Mouse (Mus musculus) left cerebral cortex, postnatal 10 days (tissue): ENCODE data around the gene Cxcr5. TPM values are rescaled to one million over a fixed set of nuclear protein-coding genes. Genes with fewer than 3 reads are reported as not detected.

Source experiments
- DNase-seq, 2 experiments: peaks; one replicate each; pipeline ENCODE4 v3.0.0; 2021 to 2022; ENCODE audit warnings: low spot score in 2 of 2, mixed read lengths in 1 of 2; ENCODE audit errors: extremely low spot score in 1 of 2
- intact Hi-C: fragments of 180-260 bp; cut with DNase I; formaldehyde crosslinking; loops from one replicate; pipeline ENCODE4 v1.15.1; 2025
- total RNA-seq, 2 experiments: library from RNA; stranded (reverse); gene quantifications; 2 replicates each; pipeline ENCODE4 v1.2.3; 2021

Cxcr5 gene
- total RNA-seq, 2 experiments from 2014 or later = not detected

DNA sequence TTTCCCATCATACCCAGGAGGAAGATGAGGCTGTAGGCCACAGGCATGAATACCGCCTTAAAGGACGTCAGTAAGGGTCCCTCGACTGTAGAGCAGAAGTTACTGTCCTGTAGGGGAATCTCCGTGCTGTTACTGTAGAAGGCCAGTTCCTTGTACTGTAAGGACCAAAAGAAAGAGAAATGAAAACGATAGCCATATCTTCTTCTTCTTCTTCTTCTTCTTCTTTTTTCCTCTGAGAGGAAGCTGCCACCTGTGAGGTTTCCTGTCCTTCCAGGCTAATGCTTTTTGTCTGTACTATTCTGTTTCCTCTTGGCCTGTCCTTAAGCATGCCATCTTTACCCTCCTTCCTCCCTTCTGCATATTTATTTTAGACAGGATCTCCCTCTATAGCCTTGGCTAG is 47.5 kb downstream of the Cxcr5 start:
- intact Hi-C loops = no loop called here
- no peak for DNase-seq

DNA sequence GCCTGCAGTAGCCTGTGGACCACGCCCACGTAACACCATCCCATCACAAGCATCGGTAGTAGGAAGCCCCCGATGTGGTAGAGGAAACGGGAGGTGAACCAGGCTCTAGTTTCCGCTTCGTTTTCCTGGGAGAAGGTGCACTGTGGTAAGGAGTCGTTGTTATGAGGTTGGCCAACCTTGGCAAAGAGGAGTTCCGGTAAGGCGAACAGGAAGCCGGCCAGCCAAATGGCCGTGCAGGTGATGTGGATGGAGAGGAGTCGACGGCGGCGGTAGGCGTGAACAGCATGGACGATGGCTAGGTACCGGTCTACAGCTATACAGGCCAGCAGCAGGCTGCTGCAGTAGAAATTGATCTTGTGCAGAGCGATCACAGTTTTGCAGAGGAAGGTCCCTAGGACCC is 48.1 kb downstream of the Cxcr5 start:
- DNase-seq = no peak

GRCm38 (mm10) chr9:44513121-44513520 is 48.6 kb downstream of the Cxcr5 start:
- intact Hi-C loops = no loop called here

More for the DNA sequence above, 48.1 kb downstream of the Cxcr5 start:
- intact Hi-C loops = no loop called here

DNA sequence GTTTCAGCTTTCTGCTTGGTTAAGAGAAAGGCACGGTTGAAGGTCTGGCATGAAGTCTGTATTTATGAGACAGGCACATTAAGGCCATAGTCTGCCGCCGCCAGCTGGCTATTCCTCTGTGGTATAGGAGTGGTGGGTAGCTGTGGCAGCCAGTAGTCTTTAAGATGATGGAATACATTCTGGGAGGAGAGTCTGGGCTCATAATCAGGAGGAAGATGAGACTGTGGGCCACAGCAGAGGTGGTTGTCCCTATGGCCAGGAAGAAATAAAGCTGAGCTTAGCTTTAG is 49.0 kb downstream of the Cxcr5 start:
- intact Hi-C loops = no loop called here

More at GRCm38 (mm10) chr9:44513121-44513520, 48.6 kb downstream of the Cxcr5 start:
- DNase-seq = no peak

DNA sequence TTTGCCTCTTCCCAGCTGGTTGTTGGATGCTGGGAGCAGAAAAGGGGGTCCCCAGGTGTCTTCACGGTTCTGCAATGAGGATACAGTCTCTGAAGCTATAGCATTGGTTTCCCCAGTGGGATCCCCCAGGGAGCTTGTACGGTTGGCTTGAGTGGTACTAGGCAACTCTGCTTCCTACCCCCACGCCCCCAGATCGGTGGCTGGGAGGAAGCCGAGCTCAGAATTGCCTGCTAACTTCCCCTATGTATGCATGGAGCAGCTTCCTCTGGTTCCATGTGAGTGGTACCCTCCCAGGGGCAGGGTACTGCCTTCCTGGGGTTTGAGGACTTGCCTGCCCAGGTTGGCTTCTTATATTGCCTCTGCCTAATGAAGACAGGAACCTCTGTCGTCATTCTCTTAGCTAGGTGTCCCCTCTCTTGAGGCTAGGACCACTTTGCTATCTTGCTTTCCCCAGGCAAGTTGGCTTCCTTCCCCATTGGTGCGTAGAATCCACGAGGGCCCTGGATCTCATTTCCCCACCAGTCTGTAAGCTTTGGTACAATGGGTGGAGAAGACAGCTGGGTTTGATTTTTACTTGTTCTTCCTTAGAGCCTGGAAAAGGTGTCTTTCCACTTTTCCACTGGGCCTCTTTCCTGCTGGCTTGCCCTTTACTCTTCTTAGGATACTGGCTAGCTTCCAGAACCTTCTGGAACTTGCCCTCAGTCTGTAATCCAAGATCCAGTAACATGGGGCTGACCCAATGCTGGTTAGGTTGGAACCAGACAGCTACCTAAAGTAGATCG is 49.6 kb downstream of the Cxcr5 start:
- intact Hi-C loops = no loop called here
- DNase-seq = no peak

More for the DNA sequence above, 49.0 kb downstream of the Cxcr5 start:
- DNase-seq = no peak

GRCm38 (mm10) chr9:44510872-44511601 is 50.6 kb downstream of the Cxcr5 start:
- intact Hi-C loops = no loop called here
- DNase-seq = no peak

- intact Hi-C loops = no loop called here
- no peak for DNase-seq
Measured at GRCm38 (mm10) chr9:44510355-44510871, 51.3 kb downstream of the Cxcr5 start.

DNA sequence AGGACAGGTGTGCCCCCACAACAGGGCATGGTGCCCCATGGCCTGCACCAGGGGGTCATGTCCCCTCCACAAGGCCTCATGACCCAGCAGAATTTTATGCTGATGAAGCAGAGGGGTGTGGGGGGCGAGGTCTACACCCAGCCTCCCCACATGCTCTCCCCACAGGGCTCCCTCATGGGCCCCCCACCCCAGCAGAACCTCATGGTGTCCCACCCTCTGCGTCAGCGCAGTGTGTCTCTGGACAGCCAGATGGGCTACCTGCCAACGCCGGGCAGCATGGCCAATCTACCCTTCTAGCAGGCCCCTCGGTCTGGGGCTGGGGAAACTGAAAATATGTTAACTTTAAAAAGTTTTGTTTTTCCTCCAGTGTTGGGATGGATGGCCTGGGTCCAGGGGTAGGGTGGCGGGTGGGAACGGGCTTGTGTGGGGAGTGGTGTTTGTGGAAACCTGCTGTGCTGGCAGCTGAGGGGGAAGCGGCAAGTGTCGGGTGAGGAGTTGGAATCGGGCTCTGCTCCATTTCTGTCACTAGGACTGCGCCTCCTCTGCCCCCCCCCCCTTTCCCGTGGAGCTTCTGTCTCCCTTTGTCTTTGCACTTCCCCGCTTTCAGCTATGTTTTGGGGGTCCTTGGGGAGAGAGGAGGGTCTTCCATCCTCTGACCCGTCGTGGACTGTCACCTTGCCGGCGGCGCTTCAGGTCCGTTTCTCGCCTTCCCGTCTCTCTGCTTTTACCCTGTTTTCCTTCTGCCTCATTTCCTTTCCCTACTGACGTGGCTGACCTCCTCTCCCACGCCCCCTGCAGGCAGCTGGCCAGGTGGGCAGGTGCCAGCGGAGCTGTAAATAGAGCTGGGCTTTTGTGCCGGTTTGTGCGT is 52.0 kb downstream of the Cxcr5 start:
- intact Hi-C loops = loop anchor here (5.0 kb wide), 1 partner anchor 93 kb away; the partner anchor contains the start of gene Ddx6
- DNase-seq = peak; percentile 71 to 92

DNA sequence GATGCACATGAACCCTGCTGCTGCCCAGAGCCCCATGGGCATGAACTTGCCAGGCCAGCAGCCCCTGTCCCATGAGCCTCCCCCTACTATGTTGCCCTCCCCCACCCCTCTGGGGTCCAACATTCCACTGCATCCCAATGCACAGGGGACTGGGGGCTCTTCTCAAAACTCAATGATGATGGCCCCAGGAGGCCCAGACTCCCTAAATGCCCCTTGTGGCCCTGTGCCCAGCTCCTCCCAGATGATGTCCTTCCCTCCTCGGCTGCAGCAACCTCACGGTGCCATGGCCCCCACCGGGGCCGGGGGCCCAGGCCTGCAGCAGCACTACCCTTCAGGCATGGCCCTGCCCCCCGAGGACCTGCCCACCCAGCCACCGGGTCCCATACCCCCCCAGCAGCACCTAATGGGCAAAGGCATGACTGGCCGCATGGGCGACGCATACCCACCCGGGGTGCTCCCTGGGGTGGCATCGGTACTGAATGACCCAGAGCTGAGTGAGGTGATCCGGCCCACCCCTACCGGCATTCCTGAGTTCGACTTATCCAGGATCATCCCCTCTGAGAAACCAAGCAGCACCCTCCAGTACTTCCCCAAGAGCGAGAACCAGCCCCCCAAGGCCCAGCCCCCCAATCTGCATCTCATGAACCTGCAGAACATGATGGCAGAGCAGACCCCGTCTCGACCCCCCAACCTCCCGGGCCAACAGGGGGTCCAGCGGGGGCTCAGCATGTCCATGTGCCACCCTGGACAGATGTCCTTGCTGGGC is 52.8 kb downstream of the Cxcr5 start:
- intact Hi-C loops = loop anchor here (5.0 kb wide), 1 partner anchor 93 kb away; the partner anchor contains the start of gene Ddx6
- DNase-seq = no peak

DNA sequence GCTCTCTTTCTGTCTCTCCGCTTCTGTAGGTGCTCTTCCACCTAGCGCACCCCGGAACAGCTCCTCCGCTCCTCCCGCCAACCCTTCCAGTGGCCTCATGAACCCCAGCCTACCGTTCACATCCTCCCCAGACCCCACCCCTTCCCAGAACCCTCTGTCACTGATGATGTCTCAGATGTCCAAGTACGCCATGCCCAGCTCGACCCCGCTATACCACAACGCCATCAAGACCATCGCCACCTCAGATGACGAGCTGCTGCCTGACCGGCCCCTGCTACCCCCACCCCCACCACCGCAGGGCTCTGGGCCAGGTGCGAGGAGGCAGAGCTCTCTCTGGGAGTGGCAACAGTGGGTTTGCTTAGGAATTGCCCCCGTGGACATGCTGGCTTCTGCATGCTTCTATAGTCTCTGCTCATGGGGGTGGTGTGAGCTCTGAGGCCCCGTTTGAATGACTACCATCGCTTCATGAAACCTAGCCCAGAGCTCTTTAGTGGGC is 53.5 kb downstream of the Cxcr5 start:
- no peak for DNase-seq
- intact Hi-C loops = loop anchor here (5.0 kb wide), 1 partner anchor 94 kb away; the partner anchor contains the start of gene Ddx6

DNA sequence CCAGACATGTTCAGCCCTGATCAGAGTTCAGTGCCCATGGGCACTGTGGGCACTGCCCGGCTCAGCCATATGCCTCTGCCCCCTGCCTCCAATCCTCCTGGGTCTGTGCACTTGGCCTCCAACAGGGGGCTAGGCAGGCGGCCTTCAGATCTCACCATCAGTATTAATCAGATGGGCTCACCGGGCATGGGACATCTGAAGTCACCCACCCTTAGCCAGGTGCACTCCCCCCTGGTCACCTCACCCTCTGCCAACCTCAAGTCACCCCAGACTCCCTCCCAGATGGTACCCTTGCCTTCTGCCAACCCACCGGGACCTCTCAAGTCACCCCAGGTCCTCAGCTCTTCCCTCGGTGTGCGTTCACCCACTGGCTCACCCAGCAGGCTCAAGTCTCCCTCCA is 54.3 kb downstream of the Cxcr5 start:
- intact Hi-C loops = loop anchor here (5.0 kb wide), 1 partner anchor 95 kb away; the partner anchor contains the start of gene Ddx6
- DNase-seq = no peak

GRCm38 (mm10) chr9:44506566-44506965 is 55.1 kb downstream of the Cxcr5 start:
- no peak for DNase-seq
- intact Hi-C loops = loop anchor here (5.0 kb wide), 1 partner anchor 96 kb away; the partner anchor contains the start of gene Ddx6

DNA sequence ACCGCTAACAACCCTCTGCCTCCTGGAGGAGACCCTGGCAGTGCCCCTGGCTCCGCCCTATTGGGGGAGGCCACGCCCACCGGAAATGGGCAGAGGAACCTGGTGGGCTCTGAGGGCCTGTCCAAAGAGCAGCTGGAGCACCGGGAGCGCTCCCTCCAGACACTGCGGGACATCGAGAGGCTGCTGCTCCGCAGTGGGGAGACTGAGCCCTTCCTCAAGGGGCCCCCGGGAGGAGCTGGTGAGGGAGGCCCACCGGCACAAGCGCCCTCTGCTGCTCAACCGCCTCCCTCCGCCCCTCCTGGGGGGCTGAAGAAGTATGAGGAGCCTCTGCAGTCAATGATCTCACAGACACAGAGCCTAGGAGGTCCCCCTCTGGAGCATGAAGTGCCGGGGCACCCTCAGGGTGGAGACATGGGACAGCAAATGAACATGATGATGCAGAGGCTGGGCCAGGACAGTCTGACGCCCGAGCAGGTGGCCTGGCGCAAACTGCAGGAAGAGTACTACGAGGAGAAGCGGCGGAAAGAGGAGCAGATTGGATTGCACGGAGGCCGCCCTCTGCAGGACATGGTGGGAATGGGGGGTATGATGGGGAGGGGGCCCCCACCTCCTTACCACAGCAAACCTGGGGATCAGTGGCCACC is 55.7 kb downstream of the Cxcr5 start:
- DNase-seq = no peak
- intact Hi-C loops = loop anchor here (5.0 kb wide), 1 partner anchor 96 kb away; the partner anchor contains the start of gene Ddx6

GRCm38 (mm10) chr9:44504893-44505823 is 56.5 kb downstream of the Cxcr5 start:
- DNase-seq = peak in 1 of 2 experiments; percentile 17
- intact Hi-C loops = loop anchor here (5.0 kb wide), 1 partner anchor 97 kb away; the partner anchor contains the start of gene Ddx6

DNA sequence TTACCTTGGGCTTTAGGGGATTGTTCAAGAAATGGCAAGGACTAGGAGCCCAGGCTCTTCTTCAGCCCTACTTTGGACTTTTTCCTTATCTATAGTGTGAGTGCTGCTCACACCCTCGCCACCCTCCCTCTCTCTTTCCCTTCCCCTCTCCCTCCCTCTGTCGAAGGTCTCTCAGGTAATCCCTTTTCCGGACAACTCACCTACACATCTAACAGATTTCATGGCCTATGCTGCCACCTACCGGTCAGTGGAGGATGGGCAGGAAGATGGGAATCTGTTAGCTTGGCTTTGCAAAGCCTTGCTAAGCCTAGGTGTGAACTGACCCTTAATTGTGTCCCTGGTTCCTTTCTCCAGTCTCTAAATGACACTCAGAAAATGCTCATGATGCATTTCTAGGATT is 59.7 kb downstream of the Cxcr5 start:
- intact Hi-C loops = loop anchor here (2.0 kb wide), 1 partner anchor 47 kb away; the partner anchor contains the start of gene Upk2
- DNase-seq = peak in 1 of 2 experiments; percentile 70

GRCm38 (mm10) chr9:44501206-44501879 is 60.3 kb downstream of the Cxcr5 start:
- no peak for DNase-seq
- intact Hi-C loops = loop anchor here (2.0 kb wide), 1 partner anchor 23 kb away; no protein-coding TSS in a partner anchor
